Mouse (Mus musculus): Measurements from ENCODE around the gene Fank1.

DNA sequence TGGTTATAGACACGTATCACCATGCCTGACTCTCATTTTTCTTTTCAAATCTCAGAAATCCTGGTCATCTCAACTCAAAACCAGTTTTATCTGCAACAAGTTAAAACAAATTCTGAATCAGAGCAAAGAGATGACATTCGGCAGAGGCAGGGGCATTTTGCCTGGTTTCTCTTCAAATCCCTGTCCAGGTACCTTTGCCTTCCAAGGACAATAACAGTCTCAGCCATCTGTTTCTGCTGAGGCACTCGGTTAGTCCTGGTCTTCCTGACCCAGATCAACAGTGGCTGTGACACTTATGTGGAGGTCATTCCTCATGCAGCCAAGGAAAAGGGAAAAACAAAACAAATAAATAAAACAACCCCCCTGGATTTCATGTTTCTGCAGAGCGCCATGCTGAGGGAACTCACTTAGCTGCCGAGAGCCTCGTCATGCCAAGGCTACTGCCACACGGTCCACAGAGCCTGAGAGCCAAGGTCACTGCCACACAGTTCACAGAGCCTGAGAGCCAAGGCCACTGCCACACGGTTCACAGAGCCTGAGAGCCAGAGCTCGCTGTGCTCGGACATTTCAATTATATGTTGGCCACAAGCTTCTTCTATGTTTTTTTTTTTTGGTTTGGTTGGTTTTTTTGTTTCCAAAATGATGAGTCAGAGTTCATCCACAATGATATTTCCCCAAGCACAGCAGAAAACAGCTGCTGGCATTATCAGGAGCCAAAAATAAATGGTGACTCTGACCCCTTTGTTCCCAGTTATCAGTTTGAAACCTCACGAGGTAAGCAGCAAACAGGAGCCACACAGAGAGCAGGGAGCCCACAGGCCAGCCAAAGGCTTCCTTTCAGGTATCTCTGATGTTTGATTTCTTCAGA lies 46.1 kb upstream of the Fank1 start:
- TF ChIP-seq CTCF (conservative IDR thresholded peaks at IDR 0.05 in 1 of 2, IDR thresholded peaks at IDR 0.05 in 1 of 2; ENCODE audit: low read depth in 2 of 2, low read length in 2 of 2) (no peak), CHD1 (IDR thresholded peaks at IDR 0.05; ENCODE audit: low read depth, low read length) (no peak), POLR2A (IDR thresholded peaks at IDR 0.05; ENCODE audit: low read depth, low read length) (no peak), MEF2A (IDR thresholded peaks at IDR 0.05; ENCODE audit: borderline replicate concordance, low read depth, low read length) (no peak), MAZ (IDR thresholded peaks at IDR 0.05; ENCODE audit: low read depth, low read length) (no peak), EP300 (IDR thresholded peaks at IDR 0.05; ENCODE audit: low read length) (no peak), TBP (conservative IDR thresholded peaks at IDR 0.05; ENCODE audit: low read depth, low read length) (no peak), MAFK (IDR thresholded peaks at IDR 0.05; ENCODE audit: insufficient replicate concordance, low read length) (no peak), POLR2AphosphoS2 (IDR thresholded peaks at IDR 0.05; ENCODE audit: low read depth, low read length) (no peak), JUN (IDR thresholded peaks at IDR 0.05; ENCODE audit: insufficient read depth, low read depth, low read length) (no peak), TCF12 (IDR thresholded peaks at IDR 0.05; ENCODE audit: low read depth, low read length) (no peak), USF2 (conservative IDR thresholded peaks at IDR 0.05; ENCODE audit: low read depth, low read length) (no peak)

Measured in CH12.LX (cell line).